ENCODE assay signal across 19 mouse cellular contexts in the genomic region with DNA sequence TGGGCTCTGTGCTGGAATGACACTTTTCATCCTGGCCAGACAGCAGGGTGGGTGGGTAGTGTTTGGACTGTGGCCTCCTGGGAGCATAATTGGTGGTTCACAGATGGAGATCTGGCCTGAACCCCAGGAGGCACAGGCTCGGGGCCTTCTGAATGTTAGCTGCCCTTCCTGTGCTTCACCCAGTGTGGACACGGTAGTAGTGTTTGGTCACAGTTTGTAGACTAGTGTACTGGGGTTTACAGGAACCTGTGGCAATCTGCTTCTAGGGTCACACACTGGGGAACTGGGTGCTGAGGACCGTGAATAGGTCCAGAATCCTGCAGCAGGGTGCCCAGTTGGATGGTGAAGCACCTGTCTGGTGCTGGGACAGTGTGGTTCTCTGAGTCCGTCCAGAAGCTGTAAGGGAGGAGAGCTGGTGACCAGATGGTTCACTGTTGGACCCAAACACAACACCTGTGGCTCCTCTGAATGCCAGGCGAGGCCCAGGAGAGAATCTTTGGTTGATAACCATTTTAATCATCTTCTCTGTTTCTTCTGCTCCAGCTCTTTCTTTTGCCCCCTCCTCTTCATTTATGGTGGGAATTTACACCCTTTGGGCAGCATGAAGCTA.
DNase-seq lines count a peak whose midpoint lies in the region; ATAC-seq and TF ChIP-seq lines count a peak whose summit lies in the region.
"Had no signal": no experiment of that assay in that cellular context is flagged by ENCODE, and none has a peak within 500 bp of the region (broad histone marks: within the 10 kb centered on the region; RNA-seq: fewer than 3 reads in every experiment).

No protein-coding gene starts in this region.

- H3K9ac ChIP-seq in hindbrain, postnatal 0 days (replicated peaks; ENCODE audit: low read length): no peak overlapping the region
- no peak overlapping the region for H3K9ac ChIP-seq in hindbrain, embryonic 16.5 days (ENCODE audit: low read depth, low read length)
- no peak overlapping the region for H3K9ac ChIP-seq in forebrain, embryonic 16.5 days (replicated peaks; ENCODE audit: low read depth, low read length)
- H3K9ac ChIP-seq: liver, embryonic 13.5 days; neural tube, embryonic 13.5 days had no signal

- H3K4me3 ChIP-seq in hindbrain, postnatal 0 days (ENCODE audit: low read length): no peak overlapping the region
- H3K4me3 ChIP-seq in hindbrain, embryonic 16.5 days (ENCODE audit: low read length): no peak overlapping the region
- H3K4me3 ChIP-seq in brown adipose tissue, adult 24 weeks (ENCODE audit: insufficient read depth, low read depth, low read length): no peak overlapping the region
- no peak overlapping the region for H3K4me3 ChIP-seq in cerebellum, adult 2 months (replicated peaks; ENCODE audit: insufficient read depth, low read depth, low read length)
- no peak overlapping the region for H3K4me3 ChIP-seq in forebrain, embryonic 16.5 days (replicated peaks; ENCODE audit: low read length)
- H3K4me3 ChIP-seq: forebrain, embryonic 10.5 days; hindbrain, embryonic 10.5 days; limb, embryonic 10.5 days; liver, embryonic 13.5 days; neural tube, embryonic 13.5 days had no signal

- no peak for DNase-seq in hindbrain, postnatal 0 days (ENCODE audit: low spot score)
- peak; percentile 81 to 87 for DNase-seq in cerebellum, adult 2 months
- DNase-seq in cerebellum, postnatal 36 days: peak; percentile 67 to 72
- no peak for DNase-seq in embryo, embryonic 9.5 days (ENCODE audit: extremely low spot score)
- DNase-seq: adrenal gland, postnatal 25 days; B cell, adult 2 months; kidney, adult 18-20 months; kidney, postnatal 14 days; midbrain, embryonic 14.5 days; right cerebral cortex, adult 18-20 months had no signal

- no peaks in the 10 kb centered on the region for H3K27me3 ChIP-seq in hindbrain, postnatal 0 days (ENCODE audit: insufficient read depth, low read length)
- no peaks in the 10 kb centered on the region for H3K27me3 ChIP-seq in hindbrain, embryonic 16.5 days (replicated peaks; ENCODE audit: control insufficient read depth, insufficient read depth, low read length)
- no peaks in the 10 kb centered on the region for H3K27me3 ChIP-seq in cerebellum, adult 2 months (ENCODE audit: control insufficient read depth, insufficient read depth, low read length)
- no peaks in the 10 kb centered on the region for H3K27me3 ChIP-seq in forebrain, embryonic 16.5 days (replicated peaks; ENCODE audit: control insufficient read depth, insufficient read depth, low read length)
- H3K27me3 ChIP-seq: liver, embryonic 13.5 days; neural tube, embryonic 13.5 days had no signal

- no peaks in the 10 kb centered on the region for H3K36me3 ChIP-seq in hindbrain, postnatal 0 days (ENCODE audit: insufficient read depth, low read length)
- H3K36me3 ChIP-seq in hindbrain, embryonic 16.5 days (ENCODE audit: control insufficient read depth, insufficient read depth, low read length): no peaks in the 10 kb centered on the region
- no peaks in the 10 kb centered on the region for H3K36me3 ChIP-seq in forebrain, embryonic 16.5 days (ENCODE audit: control insufficient read depth, insufficient read depth)
- H3K36me3 ChIP-seq: liver, embryonic 13.5 days had no signal

- H3K27ac ChIP-seq in hindbrain, postnatal 0 days: 0 out of 2 replicates have a peak overlapping the region, but pooled peaks have one; percentile 6
- H3K27ac ChIP-seq in hindbrain, embryonic 16.5 days (ENCODE audit: low read depth, low read length): no peak overlapping the region
- peak overlapping the region; percentile 26; the same call in 1 of the 2 replicates for H3K27ac ChIP-seq in brown adipose tissue, adult 24 weeks (replicated peaks; ENCODE audit: low read depth, low read length)
- H3K27ac ChIP-seq in cerebellum, adult 2 months (ENCODE audit: insufficient read depth, low read length): peak overlapping the region; percentile 70
- H3K27ac ChIP-seq in forebrain, embryonic 16.5 days (ENCODE audit: low read length): no peak overlapping the region
- H3K27ac ChIP-seq: forebrain, embryonic 10.5 days; hindbrain, embryonic 10.5 days; limb, embryonic 10.5 days; liver, embryonic 13.5 days; neural tube, embryonic 13.5 days had no signal

- no peak overlapping the region for H3K4me2 ChIP-seq in hindbrain, postnatal 0 days (ENCODE audit: low read depth, low read length)
- H3K4me2 ChIP-seq in hindbrain, embryonic 16.5 days (ENCODE audit: low read length): no peak overlapping the region
- no peak overlapping the region for H3K4me2 ChIP-seq in forebrain, embryonic 16.5 days (ENCODE audit: low read length)
- H3K4me2 ChIP-seq: liver, embryonic 13.5 days; neural tube, embryonic 13.5 days had no signal

- no peak for TF ChIP-seq POLR2A in cerebellum, adult 2 months (IDR thresholded peaks at IDR 0.05; ENCODE audit: borderline replicate concordance, insufficient read depth, low read length)

- WGBS in hindbrain, postnatal 0 days: 61% methylated on average over 5 of the region's 5 CpGs
- 78% methylated on average over 5 of the region's 5 CpGs for WGBS in hindbrain, embryonic 16.5 days
- WGBS in cerebellum, adult 2 months: 13% methylated on average over 5 of the region's 5 CpGs
- 71% methylated on average over 5 of the region's 5 CpGs for WGBS in forebrain, embryonic 16.5 days

- H3K9me3 ChIP-seq in hindbrain, postnatal 0 days (ENCODE audit: low read length): no peaks in the 10 kb centered on the region
- no peaks in the 10 kb centered on the region for H3K9me3 ChIP-seq in hindbrain, embryonic 16.5 days (ENCODE audit: control insufficient read depth, low read length)
- no peaks in the 10 kb centered on the region for H3K9me3 ChIP-seq in forebrain, embryonic 16.5 days (ENCODE audit: control insufficient read depth, low read length)
- H3K9me3 ChIP-seq: limb, embryonic 10.5 days; liver, embryonic 13.5 days; neural tube, embryonic 13.5 days had no signal

- no peak for ATAC-seq in hindbrain, postnatal 0 days
- no peak for ATAC-seq in hindbrain, embryonic 16.5 days
- no peak for ATAC-seq in forebrain, embryonic 16.5 days
- ATAC-seq: lung, postnatal 0 days had no signal

- H3K4me1 ChIP-seq in hindbrain, postnatal 0 days (ENCODE audit: insufficient read depth, low read length): peaks cover 21% of the 10 kb centered on the region
- peaks cover 12% of the 10 kb centered on the region for H3K4me1 ChIP-seq in hindbrain, embryonic 16.5 days (ENCODE audit: control insufficient read depth, insufficient read depth, low read depth, low read length)
- peaks cover 33% of the 10 kb centered on the region for H3K4me1 ChIP-seq in brown adipose tissue, adult 24 weeks (ENCODE audit: control insufficient read depth, insufficient read depth, insufficient read length, low read length)
- H3K4me1 ChIP-seq in cerebellum, adult 2 months (ENCODE audit: control insufficient read depth, insufficient read depth, low read length): peaks cover 41% of the 10 kb centered on the region
- peaks cover 37% of the 10 kb centered on the region for H3K4me1 ChIP-seq in forebrain, embryonic 16.5 days (replicated peaks; ENCODE audit: control insufficient read depth, insufficient read depth, low read length)

- TF ChIP-seq CTCF in hindbrain, postnatal 0 days (IDR thresholded peaks at IDR 0.05; ENCODE audit: low read depth): no peak
- no peak for TF ChIP-seq CTCF in cerebellum, adult 2 months (IDR thresholded peaks at IDR 0.05; ENCODE audit: borderline replicate concordance, insufficient read depth, low read depth, low read length)

Comparison
In these comparisons a context has a peak if more than half of its experiments do, and no peak if none do; other contexts are left out.
1. H3K27ac ChIP-seq: peak in hindbrain, postnatal 0 days (single experiment), brown adipose tissue, adult 24 weeks (single experiment) and cerebellum, adult 2 months (single experiment); none in hindbrain, embryonic 16.5 days (single experiment) and forebrain, embryonic 16.5 days (single experiment).
2. DNase-seq: peak in cerebellum, adult 2 months (2 of 2) and cerebellum, postnatal 36 days (2 of 2); none in hindbrain, postnatal 0 days (single experiment) and embryo, embryonic 9.5 days (single experiment).